Mouse (Mus musculus) liver, embryonic 14.5 days (tissue): Measurements from ENCODE around the gene Tfdp1.

Source experiments
- CTCF ChIP-seq: IDR thresholded peaks from 2 replicates; pipeline ENCODE4 v1.5.1; 2016; ENCODE audit warnings: antibody characterized with exemption, low read depth, control low read depth
- EP300 ChIP-seq: IDR thresholded peaks from 2 replicates; pipeline ENCODE4 v1.6.1; 2016; ENCODE audit warnings: antibody characterized with exemption, low read depth

- TF ChIP-seq CTCF (no peak), EP300 (no peak)
Observed at GRCm38 (mm10) chr8:13314922-13315321, 23.6 kb upstream of the Tfdp1 start.
